Mouse (Mus musculus) stomach, embryonic 15.5 days (tissue): ENCODE measurements around the gene Ppp3ca. TPM values are rescaled to one million over a fixed set of nuclear protein-coding genes. Genes with fewer than 3 reads are reported as not detected.

Experiments used
- ATAC-seq: fragments of 200-750 bp; cut with Nextera tagmentation; 2 replicates; pipeline ENCODE4 v1.8.0; 2017; ENCODE audit warnings: low read depth, moderate number of reproducible peaks, moderate TSS enrichment; ENCODE audit not compliant: insufficient read depth, low FRiP score
- H3K27ac ChIP-seq: fragments of 300-500 bp; sonication (generic); 2 replicates; pipeline ENCODE4 v1.5.1; 2015; ENCODE audit warnings: mild to moderate bottlenecking, inconsistent platforms
- H3K27me3 ChIP-seq: fragments of 300-500 bp; sonication (generic); replicated peaks from 2 replicates; pipeline ENCODE4 v1.6.1; 2015; ENCODE audit warnings: inconsistent platforms
- H3K36me3 ChIP-seq: fragments of 300-500 bp; sonication (generic); 2 replicates; pipeline ENCODE4 v1.6.1; 2015; ENCODE audit warnings: inconsistent platforms
- H3K4me1 ChIP-seq: fragments of 300-500 bp; sonication (generic); 2 replicates; pipeline ENCODE4 v1.6.1; 2015; ENCODE audit warnings: inconsistent platforms
- H3K4me2 ChIP-seq: fragments of 300-500 bp; sonication (generic); 2 replicates; pipeline ENCODE4 v1.6.1; 2015; ENCODE audit warnings: mild to moderate bottlenecking, inconsistent platforms
- H3K4me3 ChIP-seq: fragments of 300-500 bp; sonication (generic); replicated peaks from 2 replicates; pipeline ENCODE4 v1.5.1; 2015; ENCODE audit warnings: inconsistent platforms
- H3K9ac ChIP-seq: fragments of 300-500 bp; sonication (generic); 2 replicates; pipeline ENCODE4 v1.6.1; 2015; ENCODE audit warnings: inconsistent platforms
- H3K9me3 ChIP-seq: fragments of 300-500 bp; sonication (generic); 2 replicates; pipeline ENCODE4 v1.6.1; 2016; ENCODE audit warnings: inconsistent platforms
- WGBS: fragments of 180-500 bp; shearing (Covaris S2); methylation state at CpG from one replicate; pipeline ENCODE4 v1.1.7; 2015; 5-methylcytosine and 5-hydroxymethylcytosine counted together
- polyA plus RNA-seq: library from polyadenylated mRNA; unstranded; fragments of >200 nt; fragmentation: Nextera tagmentation; extraction: Ambion mirVana; gene quantifications from 2 replicates; pipeline ENCODE4 v1.2.1, GENCODE M21; 2015

Ppp3ca gene
- polyA plus RNA-seq, 1 experiment from 2014 or later, result 54.9 TPM

DNA sequence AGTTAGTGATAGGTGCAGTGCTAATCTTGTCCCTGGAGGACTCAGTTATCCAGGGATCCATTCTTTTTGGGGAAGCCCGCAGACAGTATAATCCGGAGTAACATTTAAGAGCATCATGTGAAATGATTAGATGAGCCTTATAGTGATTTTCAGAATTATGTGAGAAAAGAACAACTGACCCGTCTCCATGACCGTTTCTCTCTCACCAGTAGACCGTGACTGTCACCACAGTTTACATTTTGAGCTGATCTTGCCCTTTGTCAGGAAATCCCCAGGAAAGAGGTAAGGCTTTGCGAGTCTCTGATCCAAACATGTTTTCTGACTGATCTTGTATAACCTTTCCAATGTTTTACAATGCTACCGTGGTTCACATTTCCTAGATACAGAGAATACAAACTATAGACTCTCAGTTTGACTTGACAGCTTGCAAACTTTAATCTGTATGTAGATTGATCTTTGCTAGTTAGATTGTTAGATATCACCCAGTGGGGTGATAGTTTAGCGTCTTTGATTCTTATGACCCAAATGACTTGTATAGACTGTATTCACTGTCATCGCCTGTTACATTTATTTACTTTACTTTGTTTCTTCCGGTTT, 40.5 kb downstream of the Ppp3ca start:
- no peaks in the 10 kb centered on the region for H3K27me3 ChIP-seq
- 56% methylated on average over 10 of the region's 10 CpGs for WGBS

DNA sequence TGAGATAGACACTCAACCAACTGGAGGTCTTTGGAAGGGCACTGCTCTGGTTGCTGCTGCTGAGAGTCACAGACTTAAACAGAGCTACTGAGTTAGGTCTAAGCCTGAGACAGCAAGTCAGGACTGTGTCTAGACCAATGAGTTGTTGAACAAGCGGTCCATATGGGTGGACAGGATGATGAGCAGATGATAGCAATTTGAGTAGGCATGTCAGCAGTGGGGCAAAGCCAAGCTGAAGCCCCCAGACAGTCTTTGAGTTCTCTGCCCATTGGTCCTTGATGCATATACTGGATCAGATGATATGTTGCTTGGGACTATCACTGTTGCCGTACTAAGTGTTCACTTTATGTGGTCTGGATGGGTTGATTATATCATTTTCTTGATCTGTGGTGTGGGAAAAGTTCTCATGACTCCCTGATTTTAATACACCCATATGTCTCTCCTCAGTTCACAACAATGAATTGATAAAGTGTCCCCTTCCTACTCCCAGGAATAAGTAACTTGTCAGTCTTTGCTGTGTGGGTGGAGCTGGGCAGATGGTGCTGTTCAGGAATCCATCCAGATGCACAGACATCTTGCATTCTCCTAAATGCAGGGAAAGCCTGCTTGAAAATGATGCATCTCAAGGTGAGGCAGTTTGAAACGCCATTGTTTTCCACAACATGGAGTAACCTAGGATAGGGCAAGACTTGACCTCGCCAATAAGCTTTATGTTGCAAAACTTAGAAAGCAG, 44.5 kb downstream of the Ppp3ca start:
- Histone ChIP-seq H3K27ac (no peak overlapping the region), H3K9me3 (no peaks in the 10 kb centered on the region), H3K4me1 (no peaks in the 10 kb centered on the region), H3K4me3 (no peak overlapping the region), H3K9ac (no peak overlapping the region), H3K4me2 (no peak overlapping the region), H3K36me3 (no peaks in the 10 kb centered on the region), H3K27me3 (no peaks in the 10 kb centered on the region)
- no peak for ATAC-seq
- WGBS, result 89% methylated on average over 4 of the region's 4 CpGs

More for the DNA sequence above, 40.5 kb downstream of the Ppp3ca start:
- H3K27ac ChIP-seq, result no peak overlapping the region
- peaks cover 3% of the 10 kb centered on the region for H3K4me1 ChIP-seq
- ATAC-seq, result no peak
- H3K4me2 ChIP-seq, result no peak overlapping the region
- no peak overlapping the region for H3K9ac ChIP-seq
- H3K9me3 ChIP-seq, result no peaks in the 10 kb centered on the region
- H3K4me3 ChIP-seq, result no peak overlapping the region
- H3K36me3 ChIP-seq, result no peaks in the 10 kb centered on the region

- Histone ChIP-seq H3K36me3 (no peaks in the 10 kb centered on the region), H3K9ac (no peak overlapping the region), H3K4me3 (no peak overlapping the region), H3K4me2 (no peak overlapping the region), H3K4me1 (no peaks in the 10 kb centered on the region), H3K27me3 (no peaks in the 10 kb centered on the region), H3K27ac (no peak overlapping the region), H3K9me3 (no peaks in the 10 kb centered on the region)
- ATAC-seq, result no peak
- 80% methylated on average over 6 of the region's 6 CpGs for WGBS
These were observed 46.3 kb downstream of the Ppp3ca start for GRCm38 (mm10) chr3:136716247-136716646.

DNA sequence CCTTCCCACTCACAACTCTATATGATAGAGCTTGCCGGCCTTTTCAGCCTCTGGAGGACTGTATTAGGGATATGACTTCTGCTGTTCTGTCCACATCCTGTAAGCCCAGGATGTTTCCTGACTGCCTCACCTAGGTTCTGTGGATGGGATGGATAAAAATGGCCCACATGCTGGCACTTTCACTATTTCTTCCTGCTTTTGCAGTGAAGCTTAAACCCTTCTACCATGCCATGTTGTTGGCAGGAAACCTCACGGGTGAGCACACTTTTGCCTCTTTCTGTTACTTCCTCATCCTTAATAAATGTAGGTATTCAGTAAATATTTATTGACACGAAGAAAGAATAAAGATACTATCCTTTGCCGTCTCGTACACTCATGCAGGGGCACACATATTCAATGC, 48.5 kb downstream of the Ppp3ca start:
- Histone ChIP-seq H3K4me2 (no peak overlapping the region), H3K27ac (no peak overlapping the region), H3K27me3 (no peaks in the 10 kb centered on the region), H3K4me1 (no peaks in the 10 kb centered on the region), H3K4me3 (no peak overlapping the region), H3K9ac (no peak overlapping the region), H3K9me3 (no peaks in the 10 kb centered on the region), H3K36me3 (no peaks in the 10 kb centered on the region)
- ATAC-seq, result no peak
- 92% methylated on average over 5 of the region's 5 CpGs for WGBS

- H3K9me3 ChIP-seq, result no peaks in the 10 kb centered on the region
These were observed 51.3 kb downstream of the Ppp3ca start for GRCm38 (mm10) chr3:136721241-136721640.

GRCm38 (mm10) chr3:136721804-136722427, 52.0 kb downstream of the Ppp3ca start:
- Histone ChIP-seq H3K4me2 (no peak overlapping the region), H3K4me1 (no peaks in the 10 kb centered on the region), H3K9me3 (no peaks in the 10 kb centered on the region), H3K27me3 (no peaks in the 10 kb centered on the region), H3K27ac (no peak overlapping the region), H3K36me3 (no peaks in the 10 kb centered on the region), H3K4me3 (no peak overlapping the region), H3K9ac (no peak overlapping the region)
- ATAC-seq, result no peak; the same call in 1 of the 2 replicates
- 54% methylated on average over 4 of the region's 4 CpGs for WGBS

More at GRCm38 (mm10) chr3:136721241-136721640, 51.3 kb downstream of the Ppp3ca start:
- Histone ChIP-seq H3K4me2 (no peak overlapping the region), H3K27ac (no peak overlapping the region), H3K4me3 (no peak overlapping the region), H3K36me3 (no peaks in the 10 kb centered on the region), H3K27me3 (no peaks in the 10 kb centered on the region), H3K4me1 (no peaks in the 10 kb centered on the region), H3K9ac (no peak overlapping the region)
- ATAC-seq, result no peak
- 83% methylated on average over 4 of the region's 4 CpGs for WGBS

- ATAC-seq, result no peak
- H3K27me3 ChIP-seq, result no peaks in the 10 kb centered on the region
- H3K9me3 ChIP-seq, result no peaks in the 10 kb centered on the region
- H3K9ac ChIP-seq, result no peak overlapping the region
- H3K4me2 ChIP-seq, result no peak overlapping the region
- no peak overlapping the region for H3K4me3 ChIP-seq
- H3K27ac ChIP-seq, result no peak overlapping the region; the same call in 1 of the 2 replicates
- no peaks in the 10 kb centered on the region for H3K36me3 ChIP-seq
- H3K4me1 ChIP-seq, result no peaks in the 10 kb centered on the region
These were observed 52.6 kb downstream of the Ppp3ca start for GRCm38 (mm10) chr3:136722493-136722892.

GRCm38 (mm10) chr3:136725311-136726156, 55.6 kb downstream of the Ppp3ca start:
- Histone ChIP-seq H3K27me3 (no peaks in the 10 kb centered on the region), H3K9me3 (no peaks in the 10 kb centered on the region), H3K27ac (no peak overlapping the region), H3K36me3 (no peaks in the 10 kb centered on the region), H3K4me3 (no peak overlapping the region), H3K9ac (no peak overlapping the region), H3K4me1 (no peaks in the 10 kb centered on the region), H3K4me2 (0 out of 2 replicates have a peak overlapping the region, but pooled peaks have one; percentile 23)
- ATAC-seq, result no peak
- 34% methylated on average over 7 of the region's 7 CpGs for WGBS

GRCm38 (mm10) chr3:136727877-136728276, 58.0 kb downstream of the Ppp3ca start:
- Histone ChIP-seq H3K36me3 (no peaks in the 10 kb centered on the region), H3K4me1 (no peaks in the 10 kb centered on the region), H3K4me3 (no peak overlapping the region), H3K4me2 (no peak overlapping the region), H3K9ac (no peak overlapping the region), H3K27ac (no peak overlapping the region), H3K27me3 (no peaks in the 10 kb centered on the region), H3K9me3 (no peaks in the 10 kb centered on the region)
- ATAC-seq, result no peak
- 79% methylated on average over 2 of the region's 2 CpGs for WGBS

GRCm38 (mm10) chr3:136729978-136730377, 60.1 kb downstream of the Ppp3ca start:
- no peak overlapping the region for H3K9ac ChIP-seq
- 65% methylated on average over 10 of the region's 10 CpGs for WGBS
- no peaks in the 10 kb centered on the region for H3K27me3 ChIP-seq
- no peaks in the 10 kb centered on the region for H3K4me1 ChIP-seq
- no peaks in the 10 kb centered on the region for H3K9me3 ChIP-seq
- no peak for ATAC-seq
- no peak overlapping the region for H3K27ac ChIP-seq
- no peak overlapping the region for H3K4me2 ChIP-seq
- no peak overlapping the region for H3K4me3 ChIP-seq
- H3K36me3 ChIP-seq, result no peaks in the 10 kb centered on the region

DNA sequence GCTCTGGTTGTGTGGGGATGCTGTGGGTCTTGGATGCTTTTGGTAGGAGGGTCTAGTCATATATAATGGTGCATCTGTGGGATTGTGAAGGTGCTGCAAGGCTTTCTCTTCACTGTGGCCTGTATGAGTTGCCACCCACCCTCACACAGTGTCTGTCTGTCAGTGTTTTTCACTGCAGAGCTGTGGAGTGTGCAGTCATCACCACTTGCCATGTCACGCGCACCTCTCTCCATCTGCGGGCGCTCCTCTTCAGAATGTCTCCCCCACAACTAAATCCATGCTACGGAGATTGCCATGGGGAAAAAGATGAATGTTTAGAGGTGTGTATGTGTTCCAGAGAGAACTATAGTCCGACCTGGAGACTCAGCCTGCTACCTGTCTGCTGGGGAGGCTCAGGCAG, 61.7 kb downstream of the Ppp3ca start:
- no peaks in the 10 kb centered on the region for H3K27me3 ChIP-seq
- no peaks in the 10 kb centered on the region for H3K36me3 ChIP-seq
- no peak overlapping the region for H3K4me3 ChIP-seq
- H3K9me3 ChIP-seq, result no peaks in the 10 kb centered on the region
- ATAC-seq, result no peak
- H3K4me1 ChIP-seq, result no peaks in the 10 kb centered on the region
- H3K27ac ChIP-seq, result no peak overlapping the region
- 88% methylated on average over 6 of the region's 6 CpGs for WGBS
- no peak overlapping the region for H3K4me2 ChIP-seq
- H3K9ac ChIP-seq, result no peak overlapping the region
